ENCODE assay signal across 17 mouse cellular contexts in the genomic region with DNA sequence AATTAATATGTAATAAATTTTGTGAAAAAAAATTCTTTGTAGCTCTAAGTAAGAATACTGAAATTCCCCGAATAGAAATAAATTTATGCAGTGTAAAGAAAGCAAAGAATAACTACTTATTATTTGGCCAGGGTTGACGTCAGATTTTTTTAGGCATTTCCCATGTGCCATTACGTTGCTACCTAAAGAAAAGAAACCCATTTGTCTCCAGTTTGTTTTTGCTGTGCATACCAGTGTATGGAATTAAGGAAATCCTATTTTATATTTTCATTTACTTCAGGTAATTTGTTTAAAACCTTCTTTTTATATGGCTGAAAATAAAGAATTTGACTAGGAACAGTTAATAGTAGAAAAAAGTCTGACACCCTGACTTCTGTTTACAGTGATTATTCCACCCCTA.
DNase-seq lines count a peak whose midpoint lies in the region; ATAC-seq and TF ChIP-seq lines count a peak whose summit lies in the region.
"Had no signal": no experiment of that assay in that cellular context is flagged by ENCODE, and none has a peak within 500 bp of the region (broad histone marks: within the 10 kb centered on the region; RNA-seq: fewer than 3 reads in every experiment).

No protein-coding gene starts in this region.

- WGBS in forebrain, embryonic 11.5 days: 36% methylated on average over 3 of the region's 3 CpGs
- 25% methylated on average over 3 of the region's 3 CpGs for WGBS in forebrain, postnatal 0 days
- 49% methylated on average over 3 of the region's 3 CpGs for WGBS in hindbrain, embryonic 12.5 days
- WGBS in hindbrain, embryonic 13.5 days: 38% methylated on average over 3 of the region's 3 CpGs
- 52% methylated on average over 3 of the region's 3 CpGs for WGBS in neural tube, embryonic 11.5 days

- no peaks in the 10 kb centered on the region for H3K9me3 ChIP-seq in forebrain, embryonic 11.5 days (ENCODE audit: control insufficient read depth, low read length)
- no peaks in the 10 kb centered on the region for H3K9me3 ChIP-seq in forebrain, postnatal 0 days (ENCODE audit: low read length)
- H3K9me3 ChIP-seq in hindbrain, embryonic 12.5 days (replicated peaks): no peaks in the 10 kb centered on the region
- H3K9me3 ChIP-seq in hindbrain, embryonic 13.5 days: no peaks in the 10 kb centered on the region
- H3K9me3 ChIP-seq in neural tube, embryonic 11.5 days (ENCODE audit: control insufficient read depth, low read length): no peaks in the 10 kb centered on the region
- H3K9me3 ChIP-seq: embryonic facial prominence, embryonic 10.5 days; heart, embryonic 15.5 days had no signal

- ATAC-seq in forebrain, embryonic 11.5 days (replicated peaks; ENCODE audit: low FRiP score): peak; percentile 64
- ATAC-seq in forebrain, postnatal 0 days: no peak
- ATAC-seq in hindbrain, embryonic 12.5 days (ENCODE audit: low FRiP score): peak; percentile 26
- no peak for ATAC-seq in hindbrain, embryonic 13.5 days (ENCODE audit: low FRiP score)
- ATAC-seq in neural tube, embryonic 11.5 days (ENCODE audit: insufficient read depth, low FRiP score, low TSS enrichment): peak; percentile 43

- no peak for TF ChIP-seq CTCF in forebrain, postnatal 0 days (IDR thresholded peaks at IDR 0.05; ENCODE audit: low read depth)

- no peak for DNase-seq in forebrain, embryonic 11.5 days (ENCODE audit: low spot score)
- no peak for DNase-seq in forebrain, postnatal 0 days
- no peak for DNase-seq in neural tube, embryonic 11.5 days (ENCODE audit: low spot score)
- DNase-seq in neural tube, embryonic 10.5 days (ENCODE audit: extremely low spot score, low spot score): no peak
- DNase-seq in kidney, adult 9 months: no peak
- DNase-seq: adrenal gland, postnatal 10 days; cerebellum, adult 11-12 months; cerebellum, adult 9-10 months; cerebellum, postnatal 25 days; gastrocnemius, postnatal 14 days; heart, adult 2 months; heart, postnatal 14 days had no signal

- no peak overlapping the region for H3K9ac ChIP-seq in forebrain, embryonic 11.5 days (ENCODE audit: low read length)
- H3K9ac ChIP-seq in forebrain, postnatal 0 days: no peak overlapping the region
- no peak overlapping the region for H3K9ac ChIP-seq in hindbrain, embryonic 12.5 days
- H3K9ac ChIP-seq in hindbrain, embryonic 13.5 days: no peak overlapping the region
- no peak overlapping the region for H3K9ac ChIP-seq in neural tube, embryonic 11.5 days (ENCODE audit: low read length)
- H3K9ac ChIP-seq: heart, embryonic 15.5 days had no signal

- no peak overlapping the region for H3K4me3 ChIP-seq in forebrain, embryonic 11.5 days (ENCODE audit: low read depth, low read length)
- H3K4me3 ChIP-seq in forebrain, postnatal 0 days (ENCODE audit: low read depth, low read length): no peak overlapping the region
- no peak overlapping the region for H3K4me3 ChIP-seq in hindbrain, embryonic 12.5 days
- H3K4me3 ChIP-seq in hindbrain, embryonic 13.5 days: no peak overlapping the region
- H3K4me3 ChIP-seq in neural tube, embryonic 11.5 days (ENCODE audit: low read depth, low read length): no peak overlapping the region
- H3K4me3 ChIP-seq: embryonic facial prominence, embryonic 10.5 days; heart, adult 2 months; heart, embryonic 15.5 days had no signal

- no peak overlapping the region for H3K4me2 ChIP-seq in forebrain, embryonic 11.5 days (ENCODE audit: low read depth, low read length, severe bottlenecking)
- no peak overlapping the region for H3K4me2 ChIP-seq in forebrain, postnatal 0 days (ENCODE audit: low read depth)
- H3K4me2 ChIP-seq in hindbrain, embryonic 12.5 days (replicated peaks): no peak overlapping the region
- H3K4me2 ChIP-seq in hindbrain, embryonic 13.5 days: no peak overlapping the region
- H3K4me2 ChIP-seq in neural tube, embryonic 11.5 days (ENCODE audit: low read depth): no peak overlapping the region
- H3K4me2 ChIP-seq: heart, embryonic 11.5 days; heart, embryonic 15.5 days had no signal

- no peaks in the 10 kb centered on the region for H3K4me1 ChIP-seq in forebrain, embryonic 11.5 days (replicated peaks; ENCODE audit: control insufficient read depth, insufficient read depth, low read length)
- no peaks in the 10 kb centered on the region for H3K4me1 ChIP-seq in forebrain, postnatal 0 days (ENCODE audit: insufficient read depth)
- H3K4me1 ChIP-seq in hindbrain, embryonic 12.5 days: no peaks in the 10 kb centered on the region
- no peaks in the 10 kb centered on the region for H3K4me1 ChIP-seq in hindbrain, embryonic 13.5 days (replicated peaks)
- H3K4me1 ChIP-seq in neural tube, embryonic 11.5 days (ENCODE audit: control insufficient read depth, insufficient read depth, low read length): no peaks in the 10 kb centered on the region
- H3K4me1 ChIP-seq: embryonic facial prominence, embryonic 10.5 days; heart, embryonic 15.5 days had no signal

- no peaks in the 10 kb centered on the region for H3K36me3 ChIP-seq in forebrain, embryonic 11.5 days (ENCODE audit: control insufficient read depth, insufficient read depth, low read length)
- H3K36me3 ChIP-seq in forebrain, postnatal 0 days (ENCODE audit: insufficient read depth): no peaks in the 10 kb centered on the region
- no peaks in the 10 kb centered on the region for H3K36me3 ChIP-seq in hindbrain, embryonic 12.5 days
- no peaks in the 10 kb centered on the region for H3K36me3 ChIP-seq in hindbrain, embryonic 13.5 days
- no peaks in the 10 kb centered on the region for H3K36me3 ChIP-seq in neural tube, embryonic 11.5 days (ENCODE audit: control insufficient read depth, insufficient read depth, low read length)
- H3K36me3 ChIP-seq: embryonic facial prominence, embryonic 10.5 days; heart, embryonic 15.5 days had no signal

- H3K27me3 ChIP-seq in forebrain, embryonic 11.5 days (ENCODE audit: control insufficient read depth, insufficient read depth, low read length): no peaks in the 10 kb centered on the region
- no peaks in the 10 kb centered on the region for H3K27me3 ChIP-seq in forebrain, postnatal 0 days (ENCODE audit: insufficient read depth, low read length)
- H3K27me3 ChIP-seq in hindbrain, embryonic 12.5 days: no peaks in the 10 kb centered on the region
- no peaks in the 10 kb centered on the region for H3K27me3 ChIP-seq in hindbrain, embryonic 13.5 days
- no peaks in the 10 kb centered on the region for H3K27me3 ChIP-seq in neural tube, embryonic 11.5 days (ENCODE audit: control insufficient read depth, insufficient read depth, low read length)
- H3K27me3 ChIP-seq: heart, embryonic 15.5 days had no signal

- H3K27ac ChIP-seq in forebrain, embryonic 11.5 days (ENCODE audit: low read depth, low read length): no peak overlapping the region
- no peak overlapping the region for H3K27ac ChIP-seq in forebrain, postnatal 0 days (ENCODE audit: low read depth, low read length)
- H3K27ac ChIP-seq in hindbrain, embryonic 12.5 days: no peak overlapping the region
- H3K27ac ChIP-seq in hindbrain, embryonic 13.5 days: no peak overlapping the region
- H3K27ac ChIP-seq in neural tube, embryonic 11.5 days (ENCODE audit: low read depth, low read length): no peak overlapping the region
- H3K27ac ChIP-seq: embryonic facial prominence, embryonic 10.5 days; heart, adult 2 months; heart, embryonic 15.5 days had no signal

Comparison
In these comparisons a context has a peak if more than half of its experiments do, and no peak if none do; other contexts are left out.
1. ATAC-seq: peak in forebrain, embryonic 11.5 days (single experiment), hindbrain, embryonic 12.5 days (single experiment) and neural tube, embryonic 11.5 days (single experiment); none in forebrain, postnatal 0 days (single experiment) and hindbrain, embryonic 13.5 days (single experiment).